Mouse (Mus musculus) small intestine, adult 2 months (tissue): ENCODE measurements around the gene Fam136a. TPM values are rescaled to one million over a fixed set of nuclear protein-coding genes. Genes with fewer than 3 reads are reported as not detected.

Source experiments
- H3K27ac ChIP-seq: fragments of 200-500 bp; 2 replicates; pipeline ENCODE4 v1.5.1; 2012; ENCODE audit warnings: low read depth, low read length, control low read depth, inconsistent platforms; ENCODE audit not compliant: insufficient read depth
- H3K27me3 ChIP-seq: fragments of 200-500 bp; 2 replicates; pipeline ENCODE4 v1.6.1; 2012; ENCODE audit warnings: mild to moderate bottlenecking, moderate library complexity, low read length, inconsistent platforms; ENCODE audit not compliant: control insufficient read depth, insufficient read depth
- H3K36me3 ChIP-seq: fragments of 200-500 bp; 2 replicates; pipeline ENCODE4 v1.6.1; 2012; ENCODE audit warnings: mild to moderate bottlenecking, low read length, control low read depth, inconsistent platforms; ENCODE audit not compliant: control insufficient read depth, insufficient read depth
- H3K4me1 ChIP-seq: fragments of 200-500 bp; 2 replicates; pipeline ENCODE4 v1.6.1; 2012; ENCODE audit warnings: low read length, inconsistent platforms, mixed read lengths; ENCODE audit not compliant: control insufficient read depth, insufficient read depth, insufficient read length
- H3K4me3 ChIP-seq: fragments of 200-500 bp; 2 replicates; pipeline ENCODE4 v1.5.1; 2012; ENCODE audit warnings: low read depth, mild to moderate bottlenecking, control low read depth, inconsistent platforms, low read length, moderate library complexity
- CTCF ChIP-seq: fragments of 200-500 bp; IDR thresholded peaks from 2 replicates; pipeline ENCODE4 v1.5.1; 2012; ENCODE audit warnings: low read depth, mild to moderate bottlenecking, control low read depth, inconsistent platforms, low read length, moderate library complexity, mixed read lengths; ENCODE audit not compliant: insufficient replicate concordance, insufficient read length; ENCODE audit errors: extremely low read depth
- POLR2A ChIP-seq: fragments of 200-500 bp; IDR thresholded peaks from 2 replicates; pipeline ENCODE4 v1.6.1; 2012; ENCODE audit warnings: low read depth, mild to moderate bottlenecking, control low read depth, inconsistent platforms, low read length, moderate library complexity
- WGBS: fragments of 180-500 bp; shearing (Covaris S2); methylation state at CpG from one replicate; pipeline ENCODE4 v1.1.7; 2018; 5-methylcytosine and 5-hydroxymethylcytosine counted together
- polyA plus RNA-seq: library from polyadenylated mRNA; depleted of rRNA; stranded (reverse); fragments of >200 nt; gene quantifications from 2 replicates; pipeline ENCODE4 v1.2.3, GENCODE M21; 2012; rRNA removed

Gene Fam136a
- polyA plus RNA-seq, 1 experiment, result 15.5 TPM

DNA sequence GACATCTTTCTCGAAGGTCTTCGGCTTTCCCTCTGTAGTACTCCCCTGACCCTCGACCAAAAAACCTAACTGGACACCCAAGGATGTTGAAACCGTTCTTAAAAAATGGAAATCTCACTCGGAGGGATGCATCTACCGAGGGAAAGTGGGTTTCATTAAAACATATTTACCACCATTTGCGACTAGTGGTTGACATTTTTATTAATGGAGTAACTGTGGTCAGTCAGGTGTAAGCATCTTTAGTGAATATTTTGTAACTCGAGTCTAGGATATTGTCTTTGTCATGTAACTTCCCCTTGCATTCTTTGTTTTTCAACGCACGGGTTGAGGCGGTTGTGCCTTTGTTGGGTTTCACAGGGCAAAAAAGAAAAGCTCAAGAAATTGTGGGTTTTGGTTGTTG, 39.5 kb downstream of the Fam136a start:
- 0% methylated on average over 11 of the region's 11 CpGs for WGBS
- Histone ChIP-seq H3K27ac (0 out of 2 replicates have a peak overlapping the region, but pooled peaks have one; percentile 12), H3K4me1 (no peaks in the 10 kb centered on the region; the same call in none of the 2 replicates), H3K27me3 (no peaks in the 10 kb centered on the region), H3K4me3 (peak overlapping the region; percentile 91; the same call in 1 of the 2 replicates), H3K36me3 (peaks cover 2% of the 10 kb centered on the region; the same call in 1 of the 2 replicates)
- TF ChIP-seq POLR2A (no peak), CTCF (no peak)

GRCm38 (mm10) chr6:86406306-86406705, 40.9 kb downstream of the Fam136a start:
- H3K27ac ChIP-seq, result no peak overlapping the region
- TF ChIP-seq CTCF, result no peak
- no peak for TF ChIP-seq POLR2A
- no peaks in the 10 kb centered on the region; the same call in 1 of the 2 replicates for H3K4me1 ChIP-seq
- H3K4me3 ChIP-seq, result no peak overlapping the region
- no peaks in the 10 kb centered on the region for H3K27me3 ChIP-seq
- peaks cover 2% of the 10 kb centered on the region for H3K36me3 ChIP-seq

GRCm38 (mm10) chr6:86418711-86419110, 53.3 kb downstream of the Fam136a start:
- Histone ChIP-seq H3K27me3 (no peaks in the 10 kb centered on the region), H3K4me3 (no peak overlapping the region), H3K4me1 (no peaks in the 10 kb centered on the region), H3K27ac (no peak overlapping the region), H3K36me3 (peaks cover 51% of the 10 kb centered on the region)
- TF ChIP-seq POLR2A (no peak), CTCF (no peak)
- 85% methylated on average over 6 of the region's 6 CpGs for WGBS

GRCm38 (mm10) chr6:86419239-86419638, 53.8 kb downstream of the Fam136a start:
- H3K4me3 ChIP-seq, result no peak overlapping the region
- no peaks in the 10 kb centered on the region for H3K4me1 ChIP-seq
- no peaks in the 10 kb centered on the region for H3K27me3 ChIP-seq
- TF ChIP-seq CTCF (no peak), POLR2A (no peak)
- no peak overlapping the region for H3K27ac ChIP-seq
- peaks cover 50% of the 10 kb centered on the region for H3K36me3 ChIP-seq
- 89% methylated on average over 3 of the region's 3 CpGs for WGBS

Other genes with a start within 250 kb of the Fam136a start
- 10.2 and 26.8 TPM in 2 replicates for gene Tgfa, start 170.4 kb upstream of the Fam136a start, polyA plus RNA-seq
- 6.2 and 15.3 TPM in 2 replicates for gene Snrpg, start 5.7 kb downstream of the Fam136a start, polyA plus RNA-seq
- 8.1 and 10.0 TPM in 2 replicates for gene Pcyox1, start 31.5 kb downstream of the Fam136a start, polyA plus RNA-seq
- 3.4 and 6.8 TPM in 2 replicates for gene Tia1, start 38.6 kb downstream of the Fam136a start, polyA plus RNA-seq
- 6.5 and 9.2 TPM in 2 replicates for gene Gm44790, start 61.0 kb downstream of the Fam136a start, polyA plus RNA-seq
- 2.4 and 4.1 TPM in 2 replicates for gene C87436, start 72.7 kb downstream of the Fam136a start, polyA plus RNA-seq
- gene Pcbp1, start 160.7 kb downstream of the Fam136a start, polyA plus RNA-seq, result 244 and 314 TPM in 2 replicates